Mouse (Mus musculus) embryonic facial prominence, embryonic 13.5 days (tissue): ENCODE results near the gene Ttyh1. TPM values are rescaled to one million over a fixed set of nuclear protein-coding genes. Genes with fewer than 3 reads are reported as not detected.
A peak's percentile ranks its signal among the peaks of the same experiment; 100 is the strongest.

Experiments used
- ATAC-seq: fragments of 200-750 bp; cut with Nextera tagmentation; 2 replicates; pipeline ENCODE4 v1.8.0; 2017; ENCODE audit warnings: low read depth; ENCODE audit not compliant: insufficient number of reproducible peaks, insufficient read depth, low FRiP score, low TSS enrichment
- H3K27ac ChIP-seq: fragments of 300-500 bp; sonication (generic); 2 replicates; pipeline ENCODE4 v1.5.1; 2015; ENCODE audit warnings: moderate library complexity, mild to moderate bottlenecking, inconsistent platforms
- H3K27me3 ChIP-seq: fragments of 300-500 bp; sonication (generic); 2 replicates; pipeline ENCODE4 v1.6.1; 2015; ENCODE audit warnings: mild to moderate bottlenecking, inconsistent platforms
- H3K36me3 ChIP-seq: fragments of 300-500 bp; sonication (generic); 2 replicates; pipeline ENCODE4 v1.6.1; 2015; ENCODE audit warnings: mild to moderate bottlenecking, inconsistent platforms
- H3K4me1 ChIP-seq: fragments of 300-500 bp; sonication (generic); 2 replicates; pipeline ENCODE4 v1.6.1; 2015; ENCODE audit warnings: inconsistent platforms
- H3K4me2 ChIP-seq: fragments of 300-500 bp; sonication (generic); 2 replicates; pipeline ENCODE4 v1.6.1; 2015; ENCODE audit warnings: moderate library complexity, mild to moderate bottlenecking, inconsistent platforms
- H3K4me3 ChIP-seq: fragments of 300-500 bp; sonication (generic); 2 replicates; pipeline ENCODE4 v1.5.1; 2015; ENCODE audit warnings: mild to moderate bottlenecking, inconsistent platforms
- H3K9ac ChIP-seq: fragments of 300-500 bp; sonication (generic); 2 replicates; pipeline ENCODE4 v1.6.1; 2015; ENCODE audit warnings: mild to moderate bottlenecking, inconsistent platforms
- H3K9me3 ChIP-seq: fragments of 300-500 bp; sonication (generic); 2 replicates; pipeline ENCODE4 v1.6.1; 2016; ENCODE audit warnings: inconsistent platforms
- WGBS: fragments of 180-500 bp; shearing (Covaris S2); methylation state at CpG from one replicate; pipeline ENCODE4 v1.1.7; 2015; ENCODE audit warnings: mixed read lengths; 5-methylcytosine and 5-hydroxymethylcytosine counted together
- polyA plus RNA-seq: library from polyadenylated mRNA; unstranded; fragments of >200 nt; fragmentation: Nextera tagmentation; extraction: Ambion mirVana; gene quantifications from 2 replicates; pipeline ENCODE4 v1.2.1, GENCODE M21; 2015

The Ttyh1 gene
- polyA plus RNA-seq, 1 experiment from 2014 or later = 3.7 TPM

DNA sequence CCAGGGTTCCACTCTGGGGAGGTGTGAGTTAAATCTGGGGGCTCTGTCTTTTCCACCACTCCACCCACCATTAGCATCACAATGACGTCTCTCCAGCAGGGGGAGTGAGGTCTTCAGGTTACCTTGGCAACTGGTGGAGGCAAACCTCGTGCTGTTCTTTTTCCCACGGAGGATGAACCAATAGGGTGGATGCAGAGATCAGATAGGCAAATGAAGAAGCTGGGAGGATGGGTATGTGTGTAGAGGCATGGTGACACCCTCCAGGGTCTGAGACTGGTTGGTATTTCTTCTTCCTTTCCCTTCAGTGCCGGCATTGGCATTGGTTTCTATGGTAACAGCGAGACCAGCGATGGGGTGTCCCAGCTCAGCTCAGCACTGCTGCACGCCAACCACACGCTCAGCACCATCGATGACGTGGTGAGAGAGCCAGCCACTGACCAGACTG lies 5.1 kb downstream of the Ttyh1 start:
- peaks cover 26% of the 10 kb centered on the region for H3K4me1 ChIP-seq
- 0% methylated on average over 10 of the region's 10 CpGs for WGBS

DNA sequence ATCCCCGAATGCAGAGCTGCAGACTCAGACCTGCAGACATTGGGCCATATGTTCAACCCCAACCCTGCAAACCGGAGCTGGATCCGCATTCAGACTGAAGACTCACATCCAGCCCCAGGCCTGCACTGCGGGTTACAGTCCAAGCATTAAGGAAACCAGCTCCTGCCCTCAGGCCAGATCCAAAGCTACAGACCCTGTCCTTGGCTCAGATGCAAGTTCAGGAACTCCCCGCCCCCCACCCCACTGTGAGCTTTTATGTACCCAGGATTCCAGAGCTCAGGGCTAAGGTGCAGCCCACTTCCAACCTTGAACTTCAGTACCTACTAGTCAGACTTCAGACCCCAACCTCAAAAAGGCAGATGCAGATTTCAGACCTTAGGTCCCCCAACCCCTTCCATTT lies 5.6 kb downstream of the Ttyh1 start:
- H3K27ac ChIP-seq = no peak overlapping the region
- no peaks in the 10 kb centered on the region for H3K36me3 ChIP-seq
- 17% methylated on average over 5 of the region's 5 CpGs for WGBS
- H3K4me1 ChIP-seq = peaks cover 22% of the 10 kb centered on the region
- H3K9ac ChIP-seq = peak overlapping the region; percentile 32; the same call in 1 of the 2 replicates
- H3K4me2 ChIP-seq = peak overlapping the region; percentile 52
- peaks cover 18% of the 10 kb centered on the region for H3K27me3 ChIP-seq
- no peaks in the 10 kb centered on the region for H3K9me3 ChIP-seq
- ATAC-seq = no peak
- H3K4me3 ChIP-seq = peak overlapping the region; percentile 22; the same call in 1 of the 2 replicates

More for the DNA sequence above, 5.1 kb downstream of the Ttyh1 start:
- peak overlapping the region; percentile 32; the same call in 1 of the 2 replicates for H3K9ac ChIP-seq
- peaks cover 24% of the 10 kb centered on the region for H3K27me3 ChIP-seq
- peak overlapping the region; percentile 22 for H3K4me3 ChIP-seq
- H3K27ac ChIP-seq = no peak overlapping the region
- H3K36me3 ChIP-seq = no peaks in the 10 kb centered on the region
- H3K4me2 ChIP-seq = peak overlapping the region; percentile 52
- ATAC-seq = peak; percentile 29; the same call in 1 of the 2 replicates
- H3K9me3 ChIP-seq = no peaks in the 10 kb centered on the region

DNA sequence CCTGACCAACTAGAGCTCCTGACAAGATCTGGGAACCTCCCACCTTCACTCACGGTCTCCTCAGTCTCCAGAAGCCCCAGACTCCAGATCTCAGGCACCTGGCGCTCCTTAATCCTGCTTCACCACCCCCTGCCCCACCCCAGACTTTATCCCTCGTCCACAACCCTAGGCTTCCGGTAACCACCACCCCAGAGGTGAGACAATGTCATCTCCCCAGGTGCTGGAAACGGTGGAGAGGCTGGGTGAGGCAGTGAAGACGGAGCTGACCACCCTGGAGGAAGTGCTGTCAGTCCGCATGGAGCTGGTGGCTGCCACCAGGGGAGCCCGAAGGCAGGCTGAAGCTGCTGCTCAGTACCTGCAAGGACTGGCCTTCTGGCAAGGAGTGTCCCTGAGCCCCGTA lies 6.1 kb downstream of the Ttyh1 start:
- Histone ChIP-seq H3K27me3 (peaks cover 14% of the 10 kb centered on the region), H3K4me1 (peaks cover 20% of the 10 kb centered on the region)

GRCm38 (mm10) chr7:4126992-4127785 lies 8.0 kb downstream of the Ttyh1 start:
- Histone ChIP-seq H3K27ac (no peak overlapping the region), H3K36me3 (no peaks in the 10 kb centered on the region), H3K9me3 (no peaks in the 10 kb centered on the region), H3K4me3 (no peak overlapping the region), H3K9ac (0 out of 2 replicates have a peak overlapping the region, but pooled peaks have one; percentile 36), H3K27me3 (no peaks in the 10 kb centered on the region; the same call in 1 of the 2 replicates), H3K4me2 (no peak overlapping the region), H3K4me1 (peaks cover 16% of the 10 kb centered on the region)
- 85% methylated on average over 11 of the region's 11 CpGs for WGBS
- ATAC-seq = no peak

More for the DNA sequence above, 6.1 kb downstream of the Ttyh1 start:
- Histone ChIP-seq H3K36me3 (no peaks in the 10 kb centered on the region), H3K4me2 (no peak overlapping the region), H3K9ac (0 out of 2 replicates have a peak overlapping the region, but pooled peaks have one; percentile 32), H3K4me3 (no peak overlapping the region), H3K9me3 (no peaks in the 10 kb centered on the region), H3K27ac (no peak overlapping the region)
- WGBS = 20% methylated on average over 9 of the region's 9 CpGs
- no peak for ATAC-seq

GRCm38 (mm10) chr7:4127894-4128293 lies 8.7 kb downstream of the Ttyh1 start:
- Histone ChIP-seq H3K9ac (no peak overlapping the region), H3K36me3 (no peaks in the 10 kb centered on the region), H3K27me3 (no peaks in the 10 kb centered on the region), H3K4me2 (no peak overlapping the region), H3K4me1 (peaks cover 16% of the 10 kb centered on the region), H3K9me3 (no peaks in the 10 kb centered on the region), H3K27ac (no peak overlapping the region), H3K4me3 (no peak overlapping the region)
- no peak for ATAC-seq
- 85% methylated on average over 4 of the region's 4 CpGs for whole genome bisulfite sequencing

- Histone ChIP-seq H3K27ac (no peak overlapping the region), H3K27me3 (no peaks in the 10 kb centered on the region), H3K4me3 (no peak overlapping the region), H3K4me1 (peaks cover 13% of the 10 kb centered on the region), H3K4me2 (no peak overlapping the region), H3K36me3 (no peaks in the 10 kb centered on the region), H3K9ac (no peak overlapping the region; the same call in 1 of the 2 replicates), H3K9me3 (no peaks in the 10 kb centered on the region)
- ATAC-seq = no peak
- WGBS = 44% methylated on average over 6 of the region's 6 CpGs
Observed at GRCm38 (mm10) chr7:4128860-4129259, 9.7 kb downstream of the Ttyh1 start.

DNA sequence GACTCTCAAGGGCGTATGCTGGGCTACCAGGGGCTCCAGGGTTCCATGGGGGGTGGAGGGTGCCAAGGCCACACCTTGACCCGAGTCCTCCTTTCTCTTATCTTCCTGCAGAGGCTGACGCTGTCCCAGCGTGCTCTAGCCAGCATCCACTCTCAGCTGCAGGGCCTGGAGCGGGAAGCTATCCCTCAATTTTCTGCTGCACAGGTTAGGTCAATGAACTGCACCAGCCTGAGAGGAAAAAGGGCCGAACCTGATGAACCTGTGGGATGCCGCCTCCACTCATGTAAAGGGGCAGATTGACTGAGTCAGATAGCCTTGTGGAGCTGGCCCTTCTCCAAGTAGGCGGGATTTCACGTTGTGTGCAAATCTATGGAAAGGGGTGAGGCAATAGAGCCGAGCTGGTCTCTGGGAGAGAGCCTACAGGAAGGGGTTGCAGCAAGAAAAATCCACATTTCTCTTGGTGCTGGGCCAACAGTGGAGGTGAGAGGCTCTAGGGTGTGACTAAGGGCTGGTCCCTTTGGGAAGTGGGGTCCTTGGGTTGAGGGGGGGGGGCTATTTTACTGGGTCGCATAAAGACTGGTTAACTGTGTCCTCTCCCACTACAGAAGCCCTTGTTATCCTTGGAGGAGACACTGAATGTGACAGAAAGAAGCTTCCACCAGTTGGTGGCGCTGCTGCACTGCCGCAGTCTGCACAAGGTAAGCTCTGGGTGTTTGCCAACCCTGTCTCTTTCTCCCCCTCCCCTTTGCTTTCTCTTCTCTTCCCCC lies 11.7 kb downstream of the Ttyh1 start:
- WGBS = 42% methylated on average over 13 of the region's 13 CpGs
- H3K36me3 ChIP-seq = no peaks in the 10 kb centered on the region
- H3K4me1 ChIP-seq = peaks cover 2% of the 10 kb centered on the region; the same call in 1 of the 2 replicates
- H3K4me3 ChIP-seq = no peak overlapping the region
- no peaks in the 10 kb centered on the region for H3K27me3 ChIP-seq
- H3K4me2 ChIP-seq = peak overlapping the region; percentile 33; the same call in 1 of the 2 replicates
- peak; percentile 22; the same call in 1 of the 2 replicates for ATAC-seq
- H3K9me3 ChIP-seq = no peaks in the 10 kb centered on the region
- H3K9ac ChIP-seq = peak overlapping the region; percentile 44; the same call in 1 of the 2 replicates
- H3K27ac ChIP-seq = peak overlapping the region; percentile 5; the same call in 1 of the 2 replicates

GRCm38 (mm10) chr7:4131964-4132363 lies 12.8 kb downstream of the Ttyh1 start:
- Histone ChIP-seq H3K4me1 (peaks cover 2% of the 10 kb centered on the region; the same call in 1 of the 2 replicates), H3K27ac (no peak overlapping the region), H3K27me3 (no peaks in the 10 kb centered on the region), H3K4me3 (no peak overlapping the region), H3K36me3 (no peaks in the 10 kb centered on the region), H3K9me3 (no peaks in the 10 kb centered on the region), H3K9ac (peak overlapping the region; percentile 46; the same call in 1 of the 2 replicates), H3K4me2 (no peak overlapping the region)
- WGBS = 91% methylated on average over 8 of the region's 8 CpGs
- no peak for ATAC-seq

GRCm38 (mm10) chr7:4132581-4132980 lies 13.4 kb downstream of the Ttyh1 start:
- H3K4me1 ChIP-seq = peaks cover 3% of the 10 kb centered on the region
- H3K4me2 ChIP-seq = no peak overlapping the region
- no peaks in the 10 kb centered on the region for H3K27me3 ChIP-seq
- no peaks in the 10 kb centered on the region for H3K36me3 ChIP-seq
- no peak for ATAC-seq
- H3K4me3 ChIP-seq = no peak overlapping the region
- H3K27ac ChIP-seq = no peak overlapping the region
- H3K9ac ChIP-seq = peak overlapping the region; percentile 51; the same call in 1 of the 2 replicates
- no peaks in the 10 kb centered on the region for H3K9me3 ChIP-seq
- 96% methylated on average over 3 of the region's 3 CpGs for WGBS

GRCm38 (mm10) chr7:4132998-4133397 lies 13.8 kb downstream of the Ttyh1 start:
- Histone ChIP-seq H3K9ac (peak overlapping the region; percentile 51), H3K4me3 (no peak overlapping the region), H3K27me3 (no peaks in the 10 kb centered on the region), H3K9me3 (no peaks in the 10 kb centered on the region), H3K4me2 (no peak overlapping the region), H3K4me1 (peaks cover 7% of the 10 kb centered on the region), H3K36me3 (no peaks in the 10 kb centered on the region), H3K27ac (no peak overlapping the region)
- 88% methylated on average over 5 of the region's 7 CpGs for WGBS
- no peak for ATAC-seq

- Histone ChIP-seq H3K4me1 (peaks cover 15% of the 10 kb centered on the region), H3K27ac (no peak overlapping the region), H3K4me3 (no peak overlapping the region), H3K36me3 (peaks cover 15% of the 10 kb centered on the region), H3K27me3 (no peaks in the 10 kb centered on the region), H3K9ac (no peak overlapping the region), H3K9me3 (no peaks in the 10 kb centered on the region), H3K4me2 (no peak overlapping the region)
- 90% methylated on average over 5 of the region's 5 CpGs for WGBS
- ATAC-seq = no peak
Observed at GRCm38 (mm10) chr7:4134911-4135310, 15.7 kb downstream of the Ttyh1 start.
